Mouse (Mus musculus) limb, embryonic 15.5 days (tissue): ENCODE measurements around the gene Dydc1. TPM values are rescaled to one million over a fixed set of nuclear protein-coding genes. Genes with fewer than 3 reads are reported as not detected.

Experiments
- ATAC-seq: fragments of 200-750 bp; cut with Nextera tagmentation; 2 replicates; pipeline ENCODE4 v1.8.0; 2017; ENCODE audit warnings: low read depth, moderate TSS enrichment; ENCODE audit not compliant: insufficient number of reproducible peaks, low FRiP score, low TSS enrichment
- H3K27ac ChIP-seq: fragments of 300-500 bp; sonication (generic); 2 replicates; pipeline ENCODE4 v1.5.1; 2015; ENCODE audit warnings: moderate library complexity, mild to moderate bottlenecking, inconsistent platforms
- H3K27me3 ChIP-seq: fragments of 300-500 bp; sonication (generic); 2 replicates; pipeline ENCODE4 v1.6.1; 2015; ENCODE audit warnings: inconsistent platforms
- H3K36me3 ChIP-seq: fragments of 300-500 bp; sonication (generic); 2 replicates; pipeline ENCODE4 v1.6.1; 2015; ENCODE audit warnings: inconsistent platforms
- H3K4me1 ChIP-seq: fragments of 300-500 bp; sonication (generic); 2 replicates; pipeline ENCODE4 v1.6.1; 2015; ENCODE audit warnings: inconsistent platforms
- H3K4me2 ChIP-seq: fragments of 300-500 bp; sonication (generic); 2 replicates; pipeline ENCODE4 v1.6.1; 2015; ENCODE audit warnings: mild to moderate bottlenecking, inconsistent platforms
- H3K4me3 ChIP-seq: fragments of 300-500 bp; sonication (generic); 2 replicates; pipeline ENCODE4 v1.5.1; 2015; ENCODE audit warnings: mild to moderate bottlenecking, inconsistent platforms
- H3K9ac ChIP-seq: fragments of 300-500 bp; sonication (generic); 2 replicates; pipeline ENCODE4 v1.6.1; 2015; ENCODE audit warnings: inconsistent platforms
- H3K9me3 ChIP-seq: fragments of 300-500 bp; sonication (generic); 2 replicates; pipeline ENCODE4 v1.6.1; 2016; ENCODE audit warnings: inconsistent platforms
- WGBS: fragments of 180-500 bp; shearing (Covaris S2); methylation state at CpG from one replicate; pipeline ENCODE4 v1.1.7; 2015; 5-methylcytosine and 5-hydroxymethylcytosine counted together
- polyA plus RNA-seq: library from polyadenylated mRNA; unstranded; fragments of >200 nt; fragmentation: Nextera tagmentation; extraction: Ambion mirVana; gene quantifications from 2 replicates; pipeline ENCODE4 v1.2.1, GENCODE M21; 2015

Dydc1 gene
- polyA plus RNA-seq, 1 experiment from 2014 or later = not detected

GRCm38 (mm10) chr14:41065168-41065567 lies 7.5 kb upstream of the Dydc1 start:
- ATAC-seq = no peak
- Histone ChIP-seq H3K27ac (no peak overlapping the region), H3K36me3 (no peaks in the 10 kb centered on the region), H3K4me3 (no peak overlapping the region), H3K9me3 (no peaks in the 10 kb centered on the region), H3K4me1 (no peaks in the 10 kb centered on the region), H3K9ac (no peak overlapping the region), H3K4me2 (no peak overlapping the region), H3K27me3 (no peaks in the 10 kb centered on the region)
- 32% methylated on average over 2 of the region's 2 CpGs for WGBS

GRCm38 (mm10) chr14:41066416-41066815 lies 6.3 kb upstream of the Dydc1 start:
- WGBS = 6% methylated on average over 1 of the region's 1 CpGs

GRCm38 (mm10) chr14:41069108-41069507 lies 3.6 kb upstream of the Dydc1 start, which contains the start of gene Dydc2:
TSS of gene Dydc2 (minus strand) at chr14:41069208.
- no peak within 1 kb of the TSS for H3K27ac ChIP-seq
- peaks cover 9% of the 10 kb centered on the region for H3K4me1 ChIP-seq
- H3K27me3 ChIP-seq = no peaks in the 10 kb centered on the region
- H3K9ac ChIP-seq = no peak within 1 kb of the TSS
- no peak for ATAC-seq
- H3K4me3 ChIP-seq = no peak within 1 kb of the TSS
- no peaks in the 10 kb centered on the region for H3K9me3 ChIP-seq
- no peaks in the 10 kb centered on the region for H3K36me3 ChIP-seq
- H3K4me2 ChIP-seq = no peak within 1 kb of the TSS

More at GRCm38 (mm10) chr14:41066416-41066815, 6.3 kb upstream of the Dydc1 start:
- ATAC-seq = no peak
- no peak overlapping the region for H3K4me2 ChIP-seq
- H3K36me3 ChIP-seq = no peaks in the 10 kb centered on the region
- no peaks in the 10 kb centered on the region for H3K27me3 ChIP-seq
- no peaks in the 10 kb centered on the region for H3K9me3 ChIP-seq
- H3K4me3 ChIP-seq = no peak overlapping the region
- no peak overlapping the region for H3K27ac ChIP-seq
- H3K4me1 ChIP-seq = no peaks in the 10 kb centered on the region
- no peak overlapping the region for H3K9ac ChIP-seq

GRCm38 (mm10) chr14:41070343-41070742 lies 2.4 kb upstream of the Dydc1 start:
- H3K27me3 ChIP-seq = no peaks in the 10 kb centered on the region
- H3K27ac ChIP-seq = no peak overlapping the region

GRCm38 (mm10) chr14:41072944-41073275 lies 199 bp downstream of the Dydc1 start:
- peaks cover 9% of the 10 kb centered on the region for H3K4me1 ChIP-seq
- no peak for ATAC-seq
- H3K9me3 ChIP-seq = no peaks in the 10 kb centered on the region
- H3K4me2 ChIP-seq = peak overlapping the region; percentile 62
- 2% methylated on average over 8 of the region's 8 CpGs for WGBS
- no peaks in the 10 kb centered on the region for H3K36me3 ChIP-seq
- H3K27ac ChIP-seq = no peak overlapping the region
- H3K27me3 ChIP-seq = no peaks in the 10 kb centered on the region
- H3K9ac ChIP-seq = 0 out of 2 replicates have a peak overlapping the region, but pooled peaks have one; percentile 14
- H3K4me3 ChIP-seq = peak overlapping the region; percentile 42

More at GRCm38 (mm10) chr14:41070343-41070742, 2.4 kb upstream of the Dydc1 start:
- peaks cover 9% of the 10 kb centered on the region for H3K4me1 ChIP-seq
- no peak overlapping the region for H3K4me3 ChIP-seq
- H3K9ac ChIP-seq = no peak overlapping the region
- H3K9me3 ChIP-seq = no peaks in the 10 kb centered on the region
- WGBS = 68% methylated on average over 3 of the region's 3 CpGs
- no peak overlapping the region for H3K4me2 ChIP-seq
- no peaks in the 10 kb centered on the region for H3K36me3 ChIP-seq
- no peak for ATAC-seq

- Histone ChIP-seq H3K4me1 (no peaks in the 10 kb centered on the region), H3K4me2 (no peak overlapping the region), H3K4me3 (no peak overlapping the region), H3K36me3 (no peaks in the 10 kb centered on the region), H3K27me3 (no peaks in the 10 kb centered on the region), H3K9ac (no peak overlapping the region), H3K9me3 (no peaks in the 10 kb centered on the region), H3K27ac (no peak overlapping the region)
- WGBS = 84% methylated on average over 2 of the region's 2 CpGs
- no peak for ATAC-seq
Observed at GRCm38 (mm10) chr14:41082408-41082807, 9.7 kb downstream of the Dydc1 start.

- WGBS = 83% methylated on average over 1 of the region's 1 CpGs
- no peaks in the 10 kb centered on the region for H3K9me3 ChIP-seq
- no peaks in the 10 kb centered on the region for H3K4me1 ChIP-seq
Observed at GRCm38 (mm10) chr14:41087509-41087908, 14.8 kb downstream of the Dydc1 start.

GRCm38 (mm10) chr14:41090777-41091176 lies 18.1 kb downstream of the Dydc1 start:
- H3K9me3 ChIP-seq = no peaks in the 10 kb centered on the region
- H3K4me1 ChIP-seq = no peaks in the 10 kb centered on the region
- no peaks in the 10 kb centered on the region for H3K27me3 ChIP-seq
- 41% methylated on average over 8 of the region's 8 CpGs for WGBS
- no peak overlapping the region for H3K4me3 ChIP-seq
- H3K36me3 ChIP-seq = no peaks in the 10 kb centered on the region
- no peak overlapping the region for H3K4me2 ChIP-seq
- no peak overlapping the region for H3K9ac ChIP-seq
- no peak overlapping the region for H3K27ac ChIP-seq
- no peak for ATAC-seq

More at GRCm38 (mm10) chr14:41087509-41087908, 14.8 kb downstream of the Dydc1 start:
- no peak overlapping the region for H3K4me2 ChIP-seq
- H3K27me3 ChIP-seq = no peaks in the 10 kb centered on the region
- ATAC-seq = 0 out of 2 replicates have a peak, but pooled peaks have one; percentile 48
- no peak overlapping the region for H3K4me3 ChIP-seq
- H3K36me3 ChIP-seq = no peaks in the 10 kb centered on the region
- H3K27ac ChIP-seq = no peak overlapping the region
- no peak overlapping the region for H3K9ac ChIP-seq

- H3K27me3 ChIP-seq = no peaks in the 10 kb centered on the region
- H3K4me1 ChIP-seq = no peaks in the 10 kb centered on the region
- H3K36me3 ChIP-seq = no peaks in the 10 kb centered on the region
- no peaks in the 10 kb centered on the region for H3K9me3 ChIP-seq
- ATAC-seq = no peak
- no peak overlapping the region for H3K4me3 ChIP-seq
- H3K9ac ChIP-seq = no peak overlapping the region
- 61% methylated on average over 1 of the region's 1 CpGs for WGBS
- H3K27ac ChIP-seq = no peak overlapping the region
- no peak overlapping the region for H3K4me2 ChIP-seq
Observed at GRCm38 (mm10) chr14:41094114-41094513, 21.4 kb downstream of the Dydc1 start.

GRCm38 (mm10) chr14:41096296-41096860 lies 23.7 kb downstream of the Dydc1 start:
- 86% methylated on average over 3 of the region's 3 CpGs for WGBS
- no peak for ATAC-seq
- H3K4me2 ChIP-seq = no peak overlapping the region

GRCm38 (mm10) chr14:41098726-41099125 lies 26.0 kb downstream of the Dydc1 start:
- Histone ChIP-seq H3K27ac (no peak overlapping the region), H3K9ac (no peak overlapping the region), H3K4me3 (no peak overlapping the region), H3K27me3 (no peaks in the 10 kb centered on the region), H3K4me1 (no peaks in the 10 kb centered on the region), H3K9me3 (no peaks in the 10 kb centered on the region), H3K4me2 (no peak overlapping the region), H3K36me3 (no peaks in the 10 kb centered on the region)
- WGBS = 68% methylated on average over 1 of the region's 1 CpGs
- ATAC-seq = no peak

More at GRCm38 (mm10) chr14:41096296-41096860, 23.7 kb downstream of the Dydc1 start:
- no peaks in the 10 kb centered on the region for H3K36me3 ChIP-seq
- H3K27me3 ChIP-seq = no peaks in the 10 kb centered on the region
- no peaks in the 10 kb centered on the region for H3K4me1 ChIP-seq
- H3K4me3 ChIP-seq = no peak overlapping the region
- no peaks in the 10 kb centered on the region for H3K9me3 ChIP-seq
- H3K9ac ChIP-seq = no peak overlapping the region
- no peak overlapping the region for H3K27ac ChIP-seq

GRCm38 (mm10) chr14:41100712-41101111 lies 28.0 kb downstream of the Dydc1 start:
- no peaks in the 10 kb centered on the region for H3K9me3 ChIP-seq
- H3K27me3 ChIP-seq = no peaks in the 10 kb centered on the region
- ATAC-seq = no peak
- H3K4me2 ChIP-seq = no peak overlapping the region
- no peak overlapping the region for H3K9ac ChIP-seq
- H3K4me3 ChIP-seq = no peak overlapping the region
- WGBS = 68% methylated on average over 3 of the region's 3 CpGs
- H3K27ac ChIP-seq = no peak overlapping the region
- no peaks in the 10 kb centered on the region for H3K4me1 ChIP-seq
- no peaks in the 10 kb centered on the region for H3K36me3 ChIP-seq

GRCm38 (mm10) chr14:41101242-41101641 lies 28.5 kb downstream of the Dydc1 start:
- no peak for ATAC-seq
- H3K4me3 ChIP-seq = no peak overlapping the region
- no peak overlapping the region for H3K9ac ChIP-seq
- H3K27me3 ChIP-seq = no peaks in the 10 kb centered on the region
- no peak overlapping the region for H3K4me2 ChIP-seq
- H3K27ac ChIP-seq = no peak overlapping the region
- no peaks in the 10 kb centered on the region for H3K36me3 ChIP-seq
- no peaks in the 10 kb centered on the region for H3K4me1 ChIP-seq
- H3K9me3 ChIP-seq = no peaks in the 10 kb centered on the region
- 78% methylated on average over 5 of the region's 5 CpGs for WGBS
